Mouse (Mus musculus): ENCODE results near the gene Ptgdr2. TPM values are rescaled to one million over a fixed set of nuclear protein-coding genes. Genes with fewer than 3 reads are reported as not detected.

The Ptgdr2 gene
- total RNA-seq, 4 experiments from 2014 or later = 0.19 TPM; not detected in 3

DNA sequence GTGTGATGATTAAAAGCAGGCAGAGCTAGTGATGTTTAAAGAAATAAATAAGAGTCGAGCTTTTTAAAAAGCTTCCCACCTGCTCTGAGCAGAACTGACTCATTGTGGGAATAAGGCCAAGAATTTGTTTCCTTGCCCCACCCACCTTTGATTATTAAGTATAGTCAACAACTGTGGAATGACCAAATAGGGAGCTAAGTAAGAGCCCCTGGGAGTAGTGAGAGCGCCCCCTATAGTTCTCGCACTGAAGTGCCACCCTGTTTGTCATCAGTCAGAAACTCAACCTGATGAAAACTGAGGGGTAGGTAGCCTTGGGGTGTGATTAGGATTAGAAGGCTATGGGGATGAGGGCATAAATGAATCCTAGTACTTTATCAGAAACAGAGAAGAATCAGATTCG lies 39.4 kb downstream of the Ptgdr2 start:
- no peak for DNase-seq (ENCODE audit: low spot score)

GRCm38 (mm10) chr19:10979184-10980168 lies 42.5 kb downstream of the Ptgdr2 start:
- DNase-seq (ENCODE audit: low spot score) = peak; percentile 73

GRCm38 (mm10) chr19:10980210-10980609 lies 43.2 kb downstream of the Ptgdr2 start:
- DNase-seq (ENCODE audit: low spot score) = no peak

GRCm38 (mm10) chr19:10983146-10983545 lies 46.2 kb downstream of the Ptgdr2 start:
- DNase-seq (ENCODE audit: low spot score) = no peak

- DNase-seq (ENCODE audit: low spot score) = no peak
Measured at GRCm38 (mm10) chr19:10984551-10984950, 47.6 kb downstream of the Ptgdr2 start.

DNA sequence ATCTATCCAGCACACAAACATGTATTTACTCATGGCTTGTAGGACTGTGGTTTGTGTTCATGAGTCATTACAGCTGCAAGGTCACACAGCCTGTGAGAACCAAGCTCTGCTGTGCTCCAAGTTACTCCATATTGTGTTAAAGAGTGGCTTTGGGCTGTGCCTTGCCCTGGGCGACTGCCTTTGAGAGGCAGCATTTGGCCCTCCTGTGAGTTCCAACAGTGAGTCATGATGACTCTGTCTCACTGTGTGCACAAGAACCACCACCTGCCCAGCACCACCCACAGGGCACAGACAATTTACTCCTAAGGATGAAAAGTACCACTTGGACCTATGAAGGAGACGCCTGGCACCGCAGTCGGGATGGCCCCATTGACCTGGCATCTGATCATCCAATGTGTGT lies 48.9 kb downstream of the Ptgdr2 start:
- no peak for DNase-seq (ENCODE audit: low spot score)

- DNase-seq (ENCODE audit: low spot score) = no peak
Measured at GRCm38 (mm10) chr19:10988563-10988962, 51.6 kb downstream of the Ptgdr2 start.

GRCm38 (mm10) chr19:10990751-10991150 lies 53.8 kb downstream of the Ptgdr2 start:
- no peak for DNase-seq (ENCODE audit: low spot score)

GRCm38 (mm10) chr19:10991911-10992310 lies 55.0 kb downstream of the Ptgdr2 start:
- no peak for DNase-seq (ENCODE audit: low spot score)

Other genes with a start within 250 kb of the Ptgdr2 start
- gene Vps37c, start 248.4 kb upstream of the Ptgdr2 start, total RNA-seq (2022) = 10 to 100 TPM; 21.0 to 25.1 (median 23.0) TPM
- gene Cd5, start 198.2 kb upstream of the Ptgdr2 start, total RNA-seq (2022) = under 1 TPM; 0.16 to 0.26 (median 0.21) TPM
- gene Cd6, start 107.1 kb upstream of the Ptgdr2 start, total RNA-seq (2022) = under 1 TPM in 1 of 4 experiments, not detected in 3; 0.37 TPM
- gene Slc15a3, start 97.4 kb upstream of the Ptgdr2 start, total RNA-seq (2022) = 1 to 10 TPM; 1.7 to 2.7 (median 2.1) TPM
- 10 to 100 TPM in 3 of 4 experiments, 1 to 10 TPM in 1; 9.2 to 11.3 (median 10.9) TPM for gene Tmem132a, start 67.2 kb upstream of the Ptgdr2 start, total RNA-seq (2022)
- 100 to 1,000 TPM; 103 to 117 (median 104) TPM for gene Tmem109, start 55.2 kb upstream of the Ptgdr2 start, total RNA-seq (2022)
- 100 to 1,000 TPM; 259 to 280 (median 264) TPM for gene Prpf19, start 41.9 kb upstream of the Ptgdr2 start, total RNA-seq (2022)
- not detected for gene Zp1, start 16.5 kb upstream of the Ptgdr2 start, total RNA-seq (2022)
- 1 to 10 TPM; 5.6 to 7.3 (median 6.4) TPM for gene Ccdc86, start 12.1 kb downstream of the Ptgdr2 start, total RNA-seq (2022)
- not detected for gene Ms4a10, start 37.5 kb downstream of the Ptgdr2 start, total RNA-seq (2022)
- gene Ms4a15, start 56.1 kb downstream of the Ptgdr2 start, total RNA-seq (2022) = not detected
- not detected for gene Ms4a18, start 80.9 kb downstream of the Ptgdr2 start, total RNA-seq (2022)
- 1 to 10 TPM in 3 of 4 experiments, under 1 TPM in 1; 0.82 to 4.2 (median 1.4) TPM for gene Ms4a8a, start 143.9 kb downstream of the Ptgdr2 start, total RNA-seq (2022)
- not detected for gene 1700017D01Rik, start 193.7 kb downstream of the Ptgdr2 start, total RNA-seq (2022)
- gene 1700025F22Rik, start 228.2 kb downstream of the Ptgdr2 start, total RNA-seq (2022) = not detected